Mouse (Mus musculus): ENCODE results near the gene Sema6c. TPM values are rescaled to one million over a fixed set of nuclear protein-coding genes. Genes with fewer than 3 reads are reported as not detected.

Sema6c gene
- 14.4 TPM for polyA plus RNA-seq (2015; fragmentation: Illumina TruSeq; extraction: RNeasy Lipid Tissue Mini Kit (QIAGEN cat#74804); ENCODE audit: low read depth, low replicate concordance)

DNA sequence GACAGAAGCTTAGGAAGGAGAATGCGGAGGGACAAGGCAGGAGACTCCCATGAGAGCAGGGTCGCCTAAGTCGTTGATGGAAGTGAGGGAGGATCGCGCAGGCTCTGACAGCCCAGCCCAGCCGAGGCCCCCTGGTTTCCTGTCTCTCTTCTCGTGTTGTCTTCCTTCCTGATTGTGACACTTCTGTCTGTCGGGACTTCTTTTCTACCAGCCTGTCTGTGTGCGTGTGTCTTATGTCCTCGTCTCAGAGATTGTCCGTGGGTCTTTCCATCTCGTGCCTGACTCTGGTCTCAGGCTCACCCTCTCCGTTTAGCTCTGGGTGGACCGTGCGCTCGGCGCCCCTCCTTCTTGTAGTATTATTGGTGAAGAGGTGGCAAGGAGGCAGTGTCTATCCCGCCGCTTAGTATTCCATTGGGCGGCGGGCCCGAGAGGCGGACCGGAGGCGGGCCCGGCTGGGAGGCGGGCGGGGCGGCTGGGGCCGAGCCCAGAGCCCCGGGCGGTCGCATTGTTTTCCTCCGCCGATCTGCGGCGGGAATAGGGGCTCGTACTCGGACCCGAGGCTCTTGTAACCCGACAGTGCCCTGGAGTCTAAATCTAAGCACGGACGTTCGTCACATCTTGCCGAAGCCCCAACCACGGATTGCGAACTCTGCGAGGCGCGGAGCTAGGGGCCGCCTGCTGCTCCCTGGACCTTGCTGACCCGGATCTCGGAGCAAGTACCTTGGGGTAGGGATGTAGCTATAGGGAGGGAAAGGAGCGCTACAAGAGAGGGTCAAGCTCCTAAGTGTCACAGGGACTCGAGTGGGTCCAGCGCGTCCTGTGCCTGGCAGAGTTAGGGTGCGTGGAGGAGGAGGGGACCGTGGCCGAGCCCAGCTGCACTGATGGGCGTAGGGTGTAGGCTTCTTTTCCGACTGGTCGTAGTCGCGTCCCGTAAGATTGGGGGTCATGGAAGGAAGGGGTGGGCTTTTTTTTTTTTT is at the start of gene Sema6c:
Gene Sema6c (plus strand): TSS at position 471 of the 977 bp plus-strand sequence.

DNA sequence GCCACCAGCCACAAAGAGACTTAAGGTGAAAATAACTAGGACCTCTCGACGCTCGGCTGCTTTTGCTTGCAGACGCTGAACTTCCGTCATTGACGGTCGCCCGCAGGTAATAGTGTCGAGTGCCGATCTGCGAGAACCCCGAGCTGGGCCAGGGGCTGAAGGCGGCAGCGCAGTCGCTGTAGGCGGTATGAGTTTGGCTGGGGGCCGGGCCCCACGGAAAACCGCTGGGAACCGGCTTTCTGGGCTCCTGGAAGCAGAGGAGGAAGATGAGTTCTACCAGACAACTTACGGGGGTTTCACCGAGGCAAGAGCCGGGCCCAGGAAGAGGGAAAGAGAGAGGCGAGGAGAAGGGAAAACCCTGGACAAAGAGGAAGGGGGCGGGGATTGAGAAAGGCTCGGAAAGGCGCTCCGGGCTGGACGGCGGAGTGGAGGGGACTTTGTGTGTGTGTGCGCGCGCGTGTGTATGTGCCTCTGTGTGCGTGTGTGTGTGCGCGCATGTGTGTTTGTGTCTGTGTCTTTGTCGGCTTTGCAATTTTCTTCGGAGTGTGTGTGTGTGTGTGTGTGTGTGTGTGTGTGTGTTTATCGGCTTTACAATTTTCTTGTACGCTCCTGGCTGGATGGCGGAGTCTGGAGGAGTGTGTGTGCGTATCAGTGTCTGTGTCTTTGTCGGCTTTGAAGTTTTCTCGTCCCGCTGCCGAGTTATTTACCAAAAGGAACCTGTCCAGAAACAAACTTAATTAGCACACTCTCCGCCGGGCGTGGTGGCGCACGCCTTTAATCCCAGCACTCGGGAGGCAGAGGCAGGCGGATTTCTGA is 49.1 kb upstream of the Sema6c start, which contains the start of gene Vps72:
Gene Vps72 (plus strand): TSS at position 112 of the 816 bp plus-strand sequence.

DNA sequence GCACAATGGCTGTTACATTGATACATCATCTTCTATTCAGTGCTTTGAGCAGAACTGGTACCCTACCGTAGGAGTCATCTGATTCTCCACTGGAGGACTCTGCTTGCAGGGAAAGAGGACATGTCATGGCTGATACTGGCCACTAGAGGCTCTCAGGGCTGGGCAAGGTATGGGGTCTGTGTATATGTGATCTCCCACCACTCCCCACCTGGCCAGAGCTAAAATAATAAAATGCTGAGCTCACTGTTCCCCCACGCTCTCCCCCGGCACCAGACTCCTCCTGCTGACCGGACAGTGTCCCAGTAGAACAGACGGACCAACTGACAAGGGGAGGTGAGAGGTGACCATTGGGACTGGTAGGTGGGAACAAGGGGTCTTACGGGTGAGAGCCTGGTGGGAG is 36.0 kb upstream of the Sema6c start, which contains the start of gene Tmod4:
Gene Tmod4 (plus strand): TSS at position 231 of the 400 bp plus-strand sequence.

DNA sequence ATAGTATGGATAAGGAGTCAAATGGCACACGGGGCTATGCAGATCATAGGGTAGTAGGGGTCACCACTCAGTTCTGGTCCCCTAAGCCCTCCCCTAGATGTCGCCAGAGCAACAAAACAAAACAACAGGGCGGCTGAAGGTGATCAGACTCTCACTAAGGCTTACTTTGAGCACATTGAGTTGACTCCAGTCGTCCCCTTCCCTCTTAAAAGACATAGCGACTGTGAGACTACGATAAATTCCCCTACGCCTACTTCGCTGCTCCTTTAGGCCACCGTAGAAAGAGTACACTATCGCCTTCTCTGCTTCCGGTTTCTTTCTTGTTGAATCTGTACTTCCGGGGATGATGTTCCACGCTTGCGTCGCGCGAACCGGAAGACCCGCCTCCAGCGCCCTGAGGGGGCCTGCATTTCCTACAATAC is 26.6 kb upstream of the Sema6c start, which contains the start of the genes Scnm1 and Lysmd1:
Gene Scnm1 (minus strand): TSS at position 332 of the 422 bp plus-strand sequence.
Gene Lysmd1 (plus strand): TSS at position 409 of the 422 bp plus-strand sequence.

DNA sequence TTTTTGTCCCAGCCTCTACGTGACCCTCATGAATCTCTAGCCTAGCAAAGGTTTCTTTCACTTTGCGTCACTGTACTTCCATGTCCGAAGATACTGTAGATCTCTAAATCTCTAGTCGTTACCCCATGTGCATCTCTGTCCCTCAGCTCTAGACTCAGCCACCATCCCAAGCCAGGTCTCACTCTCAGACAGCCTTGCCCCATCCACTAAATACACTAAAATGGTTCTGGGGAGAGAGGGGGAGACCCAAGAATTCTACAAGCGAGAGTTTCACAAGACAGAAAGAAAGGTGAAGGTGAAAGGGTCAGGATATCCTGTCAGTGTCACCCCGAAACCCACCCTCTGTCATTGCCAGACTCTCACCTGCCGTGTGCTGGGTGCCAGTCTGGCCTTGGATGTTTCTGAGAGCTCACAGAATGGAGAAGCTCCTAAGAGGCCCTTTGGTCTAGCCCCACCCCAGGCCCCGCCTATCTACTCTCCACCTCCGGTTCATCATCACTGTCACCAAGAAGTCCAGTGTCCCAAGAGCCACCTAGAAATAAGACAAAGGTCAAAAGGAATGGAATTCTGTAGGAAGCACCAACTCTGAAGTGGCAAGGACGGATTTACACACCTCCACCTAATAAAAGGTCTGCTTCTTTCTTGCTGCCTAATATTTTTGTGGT is 18.2 kb upstream of the Sema6c start, which contains the start of gene Tnfaip8l2:
Gene Tnfaip8l2 (minus strand): TSS at position 409 of the 665 bp plus-strand sequence.

DNA sequence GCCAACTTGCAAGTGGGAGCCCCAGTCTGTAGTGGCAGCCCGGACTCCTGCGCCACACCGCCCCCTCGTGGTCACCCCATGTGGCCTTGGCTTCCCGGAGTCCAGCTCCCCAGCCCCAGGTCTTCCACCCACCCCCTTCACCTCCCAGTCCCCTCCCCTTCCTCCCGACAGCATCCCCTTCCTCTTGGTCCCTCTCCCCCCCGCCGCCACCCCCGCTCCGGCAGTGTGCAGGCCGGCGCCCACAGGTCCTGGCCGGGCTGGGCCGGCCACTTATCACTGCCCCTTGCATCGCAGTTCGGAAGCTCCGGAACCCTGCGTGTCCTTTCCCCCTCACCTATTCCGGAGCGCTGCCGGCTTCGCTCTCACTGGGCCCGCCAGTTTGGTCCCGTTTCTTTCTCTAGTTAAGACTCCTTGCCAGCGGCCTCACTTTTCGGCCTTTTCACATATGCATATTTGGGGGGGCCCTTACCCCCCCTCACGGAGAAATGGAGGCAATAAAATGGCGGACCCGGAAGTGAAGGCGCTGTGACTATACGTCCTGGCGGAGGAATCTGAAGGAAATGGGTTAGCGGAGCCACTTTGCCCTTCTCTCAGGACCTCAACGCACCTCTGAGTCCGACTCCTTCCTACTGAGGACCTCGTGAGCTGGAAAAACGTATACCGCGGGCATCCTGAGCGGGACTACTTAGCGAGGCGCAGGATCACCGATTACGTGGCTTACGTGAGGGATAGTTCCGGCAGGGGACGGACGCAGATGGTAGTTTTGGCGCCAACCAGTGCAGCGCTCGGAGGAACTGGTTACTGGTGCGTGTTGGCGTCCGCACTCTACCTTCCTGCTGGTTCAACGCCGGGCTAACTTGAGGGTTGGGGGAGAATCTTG is 57.2 kb downstream of the Sema6c start, which contains the start of gene Gabpb2:
Gene Gabpb2 (minus strand): TSS at position 662 of the 880 bp plus-strand sequence.

Other genes starting within 250 kb of the Sema6c start
- gene Selenbp1, start 227.4 kb upstream of the Sema6c start, polyA plus RNA-seq (2015; fragmentation: Illumina TruSeq; extraction: RNeasy Lipid Tissue Mini Kit (QIAGEN cat#74804); ENCODE audit: low read depth, low replicate concordance), result 17.2 TPM
- 16.9 TPM for gene Rfx5, start 206.4 kb upstream of the Sema6c start, polyA plus RNA-seq (2015; fragmentation: Illumina TruSeq; extraction: RNeasy Lipid Tissue Mini Kit (QIAGEN cat#74804); ENCODE audit: low read depth, low replicate concordance)
- 41.1 TPM for gene Pi4kb, start 185.7 kb upstream of the Sema6c start, polyA plus RNA-seq (2015; fragmentation: Illumina TruSeq; extraction: RNeasy Lipid Tissue Mini Kit (QIAGEN cat#74804); ENCODE audit: low read depth, low replicate concordance)
- gene Zfp687, start 145.0 kb upstream of the Sema6c start, polyA plus RNA-seq (2015; fragmentation: Illumina TruSeq; extraction: RNeasy Lipid Tissue Mini Kit (QIAGEN cat#74804); ENCODE audit: low read depth, low replicate concordance), result 16.9 TPM
- 176 TPM for gene Psmd4, start 117.8 kb upstream of the Sema6c start, polyA plus RNA-seq (2015; fragmentation: Illumina TruSeq; extraction: RNeasy Lipid Tissue Mini Kit (QIAGEN cat#74804); ENCODE audit: low read depth, low replicate concordance)
- gene Pip5k1a, start 53.5 kb upstream of the Sema6c start, polyA plus RNA-seq (2015; fragmentation: Illumina TruSeq; extraction: RNeasy Lipid Tissue Mini Kit (QIAGEN cat#74804); ENCODE audit: low read depth, low replicate concordance), result 44.0 TPM
- gene Vps72, start 49.4 kb upstream of the Sema6c start, polyA plus RNA-seq (2015; fragmentation: Illumina TruSeq; extraction: RNeasy Lipid Tissue Mini Kit (QIAGEN cat#74804); ENCODE audit: low read depth, low replicate concordance), result 44.7 TPM
- 1.2 TPM for gene Tmod4, start 36.0 kb upstream of the Sema6c start, polyA plus RNA-seq (2015; fragmentation: Illumina TruSeq; extraction: RNeasy Lipid Tissue Mini Kit (QIAGEN cat#74804); ENCODE audit: low read depth, low replicate concordance)
- gene Scnm1, start 26.4 kb upstream of the Sema6c start, polyA plus RNA-seq (2015; fragmentation: Illumina TruSeq; extraction: RNeasy Lipid Tissue Mini Kit (QIAGEN cat#74804); ENCODE audit: low read depth, low replicate concordance), result 83.6 TPM
- gene Lysmd1, start 26.4 kb upstream of the Sema6c start, polyA plus RNA-seq (2015; fragmentation: Illumina TruSeq; extraction: RNeasy Lipid Tissue Mini Kit (QIAGEN cat#74804); ENCODE audit: low read depth, low replicate concordance), result 24.7 TPM
- gene Tnfaip8l2, start 18.1 kb upstream of the Sema6c start, polyA plus RNA-seq (2015; fragmentation: Illumina TruSeq; extraction: RNeasy Lipid Tissue Mini Kit (QIAGEN cat#74804); ENCODE audit: low read depth, low replicate concordance), result 5.0 TPM
- gene Gabpb2, start 57.5 kb downstream of the Sema6c start, polyA plus RNA-seq (2015; fragmentation: Illumina TruSeq; extraction: RNeasy Lipid Tissue Mini Kit (QIAGEN cat#74804); ENCODE audit: low read depth, low replicate concordance), result 7.1 TPM
- 68.9 TPM for gene Cdc42se1, start 68.3 kb downstream of the Sema6c start, polyA plus RNA-seq (2015; fragmentation: Illumina TruSeq; extraction: RNeasy Lipid Tissue Mini Kit (QIAGEN cat#74804); ENCODE audit: low read depth, low replicate concordance)
- 414 TPM for gene Mllt11, start 71.7 kb downstream of the Sema6c start, polyA plus RNA-seq (2015; fragmentation: Illumina TruSeq; extraction: RNeasy Lipid Tissue Mini Kit (QIAGEN cat#74804); ENCODE audit: low read depth, low replicate concordance)
- gene Gm128, start 81.1 kb downstream of the Sema6c start, polyA plus RNA-seq (2015; fragmentation: Illumina TruSeq; extraction: RNeasy Lipid Tissue Mini Kit (QIAGEN cat#74804); ENCODE audit: low read depth, low replicate concordance), result 0.30 TPM
- not detected for gene Bnipl, start 90.7 kb downstream of the Sema6c start, polyA plus RNA-seq (2015; fragmentation: Illumina TruSeq; extraction: RNeasy Lipid Tissue Mini Kit (QIAGEN cat#74804); ENCODE audit: low read depth, low replicate concordance)
- 26.8 TPM for gene Mindy1, start 120.9 kb downstream of the Sema6c start, polyA plus RNA-seq (2015; fragmentation: Illumina TruSeq; extraction: RNeasy Lipid Tissue Mini Kit (QIAGEN cat#74804); ENCODE audit: low read depth, low replicate concordance)
- 23.6 TPM for gene Prune1, start 121.6 kb downstream of the Sema6c start, polyA plus RNA-seq (2015; fragmentation: Illumina TruSeq; extraction: RNeasy Lipid Tissue Mini Kit (QIAGEN cat#74804); ENCODE audit: low read depth, low replicate concordance)
- 0.73 TPM for gene Anxa9, start 146.7 kb downstream of the Sema6c start, polyA plus RNA-seq (2015; fragmentation: Illumina TruSeq; extraction: RNeasy Lipid Tissue Mini Kit (QIAGEN cat#74804); ENCODE audit: low read depth, low replicate concordance)
- gene Cers2, start 154.3 kb downstream of the Sema6c start, polyA plus RNA-seq (2015; fragmentation: Illumina TruSeq; extraction: RNeasy Lipid Tissue Mini Kit (QIAGEN cat#74804); ENCODE audit: low read depth, low replicate concordance), result 101 TPM
- 22.1 TPM for gene Setdb1, start 196.7 kb downstream of the Sema6c start, polyA plus RNA-seq (2015; fragmentation: Illumina TruSeq; extraction: RNeasy Lipid Tissue Mini Kit (QIAGEN cat#74804); ENCODE audit: low read depth, low replicate concordance)
- gene 4930558C23Rik, start 242.4 kb downstream of the Sema6c start, polyA plus RNA-seq (2015; fragmentation: Illumina TruSeq; extraction: RNeasy Lipid Tissue Mini Kit (QIAGEN cat#74804); ENCODE audit: low read depth, low replicate concordance), result not detected

All from brain, adult 10 weeks (tissue).